Mouse (Mus musculus) cerebellum, adult 18-20 months (tissue): ENCODE results near the gene Klri1.
"Not testable (repeated sequence)": the region's sequence is repeated elsewhere in the genome, so short reads cannot be mapped to it uniquely, and the experiment has no call there.

ENCODE experiments used
- DNase-seq, 2 experiments: peaks; one replicate each; pipeline ENCODE4 v3.0.0; 2021

Gene Klri1

DNA sequence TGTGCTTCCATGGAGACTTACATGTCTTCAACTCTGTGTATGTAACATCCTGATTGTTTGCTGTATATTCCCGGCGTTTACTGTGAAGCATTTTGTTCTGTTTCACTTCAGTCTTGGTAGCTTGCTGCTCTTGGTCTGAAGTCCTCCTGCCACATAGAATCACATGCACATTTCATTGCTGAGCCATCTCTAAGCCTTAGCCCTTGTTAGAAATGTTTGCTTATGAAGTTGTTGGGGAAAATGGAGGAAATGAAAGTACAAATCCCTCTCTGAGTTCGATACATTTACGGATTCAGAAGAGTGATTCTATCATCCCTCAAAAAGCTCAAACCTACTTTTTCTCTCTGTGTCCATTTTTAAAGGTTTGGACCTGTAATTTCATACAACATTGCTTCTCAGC, at the start of gene Klri1:
Gene Klri1, minus strand, starts transcription at position 101 of the 400 bp plus-strand sequence.
- no peak for DNase-seq

DNA sequence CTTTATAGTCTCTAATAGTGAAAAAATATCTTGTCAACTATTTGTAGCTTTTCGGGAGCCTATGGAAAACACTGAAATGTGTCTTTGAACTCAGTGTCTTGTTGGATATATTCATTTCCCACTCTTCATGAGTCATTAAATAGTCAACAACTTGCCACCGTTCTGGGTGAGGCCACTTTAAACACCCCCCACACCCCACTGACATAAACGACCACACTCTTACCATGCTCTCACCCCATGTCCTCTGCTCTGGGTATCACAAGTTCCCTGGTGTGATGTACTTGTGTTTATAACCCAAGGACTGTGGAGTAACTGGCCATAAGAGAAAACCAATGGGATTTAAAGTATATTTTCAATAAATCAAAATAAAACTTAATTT, 30.7 kb upstream of the Klri1 start:
- no peak for DNase-seq

DNA sequence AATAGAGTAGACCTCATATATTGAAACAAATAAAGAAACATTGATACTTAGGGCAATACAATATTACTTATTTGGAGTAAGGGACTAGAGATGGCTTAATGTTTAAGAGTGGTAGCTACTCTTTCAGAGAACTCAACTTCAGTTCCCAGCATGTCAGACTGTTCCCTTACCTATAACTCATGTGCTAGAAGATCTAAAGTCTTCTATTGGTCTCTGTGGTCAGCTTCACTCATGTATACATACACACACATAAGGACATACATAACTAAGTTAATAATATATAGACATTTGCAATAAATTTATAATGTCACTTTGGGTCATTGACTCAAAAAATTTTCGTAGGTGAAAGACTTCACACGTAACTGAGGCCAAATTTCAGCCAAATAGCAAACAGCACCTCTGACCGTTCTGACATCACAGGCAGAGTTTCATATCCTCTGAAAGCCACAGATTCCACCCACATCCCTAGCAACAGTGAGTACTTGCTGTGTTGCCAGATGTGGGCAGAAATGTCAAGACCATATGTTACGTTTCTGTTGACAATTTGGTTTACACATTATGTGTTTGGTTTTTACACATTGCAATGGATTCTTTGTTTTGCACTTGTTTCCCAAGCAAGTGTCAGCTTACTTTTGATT, 30.2 kb upstream of the Klri1 start:
- DNase-seq, result no peak

DNA sequence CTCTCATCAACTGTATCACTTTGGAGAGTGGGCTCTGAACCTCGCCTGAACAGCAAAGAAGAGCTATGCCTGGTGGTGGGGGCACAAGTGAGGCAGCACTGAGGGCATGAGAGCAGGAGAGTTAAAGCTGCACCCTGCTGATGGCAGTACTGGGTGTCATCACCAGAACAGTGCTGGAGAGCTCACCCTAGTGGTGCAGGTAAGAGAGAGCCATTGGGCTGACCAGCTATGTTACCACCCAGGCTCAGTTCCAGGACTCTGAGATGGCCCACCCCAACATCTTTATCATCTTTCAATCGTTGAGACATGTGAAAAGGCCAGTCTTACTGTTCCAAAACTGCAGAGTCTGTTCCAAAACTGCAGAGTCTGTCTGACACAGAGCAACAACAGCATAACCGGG, 29.2 kb upstream of the Klri1 start:
- DNase-seq, result no peak

DNA sequence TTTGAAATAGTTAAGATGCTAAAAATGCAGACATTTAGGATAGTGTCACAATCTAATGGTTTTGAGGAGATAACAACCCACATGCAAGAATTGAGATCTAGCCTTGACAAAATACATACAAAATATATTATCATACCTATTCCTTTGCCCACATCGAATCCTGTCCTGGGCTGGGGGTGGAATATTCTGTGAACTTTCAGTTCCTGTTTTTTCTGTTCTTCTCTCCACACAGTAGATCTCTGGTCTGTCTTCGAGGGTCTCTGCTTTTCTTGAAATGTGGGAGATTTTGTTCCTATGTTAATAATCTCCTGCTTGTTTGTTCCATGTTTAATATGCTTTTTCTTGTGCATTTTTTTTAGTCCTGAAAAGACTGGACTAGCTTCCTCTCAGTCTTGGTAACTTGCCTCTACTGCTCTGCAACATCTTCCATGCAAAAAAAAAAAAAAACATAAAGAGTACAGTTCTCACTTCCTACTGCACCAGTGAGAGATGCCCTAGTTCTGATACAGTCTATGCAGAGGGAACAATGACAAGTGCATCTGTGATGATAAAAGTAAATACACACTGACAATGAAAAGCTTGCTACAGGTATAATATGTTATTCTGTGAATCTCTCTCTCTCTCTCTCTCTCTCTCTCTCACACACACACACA, 23.3 kb upstream of the Klri1 start, which contains the start of gene Klri2:
Gene Klri2, minus strand, starts transcription at position 416 of the 653 bp plus-strand sequence.
- DNase-seq, result no peak

DNA sequence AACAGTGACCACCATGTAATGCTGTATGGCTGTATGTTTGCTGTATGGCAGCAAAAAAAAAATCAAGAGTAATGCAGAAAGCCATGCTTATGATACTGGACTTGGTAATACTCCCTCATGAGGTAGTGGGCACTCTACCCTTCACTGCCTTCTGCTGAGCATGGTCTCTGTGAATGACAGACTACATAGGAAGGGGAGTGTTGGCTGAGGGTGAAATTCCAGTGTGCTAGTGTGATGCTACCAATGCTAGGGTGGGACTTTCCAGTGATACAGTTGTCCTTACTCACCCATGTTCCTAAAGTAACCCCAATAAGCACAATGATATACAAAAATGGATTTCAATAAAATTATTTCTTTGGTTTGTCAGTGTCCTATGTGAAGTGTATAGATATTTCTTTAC, 19.5 kb upstream of the Klri1 start:
- DNase-seq, result no peak

DNA sequence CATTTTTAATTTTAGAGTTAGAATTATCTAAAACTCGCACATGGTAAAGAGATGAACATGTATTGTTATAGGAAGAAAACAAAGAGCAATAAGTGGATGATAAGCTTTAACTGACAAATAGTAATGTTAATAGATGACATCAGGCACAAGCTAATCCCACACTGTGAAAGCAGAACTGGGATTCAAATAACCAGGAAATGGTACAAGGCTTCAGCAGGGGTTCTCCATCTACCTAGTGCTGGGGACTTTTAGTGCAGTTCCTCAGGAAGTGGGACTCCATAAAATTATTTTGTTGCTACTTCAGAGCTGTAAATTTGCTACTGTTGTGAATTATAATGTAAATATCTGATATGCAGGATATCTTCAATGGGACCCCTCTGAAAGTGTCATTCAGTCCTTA, 10.3 kb upstream of the Klri1 start:
- DNase-seq, result no peak

DNA sequence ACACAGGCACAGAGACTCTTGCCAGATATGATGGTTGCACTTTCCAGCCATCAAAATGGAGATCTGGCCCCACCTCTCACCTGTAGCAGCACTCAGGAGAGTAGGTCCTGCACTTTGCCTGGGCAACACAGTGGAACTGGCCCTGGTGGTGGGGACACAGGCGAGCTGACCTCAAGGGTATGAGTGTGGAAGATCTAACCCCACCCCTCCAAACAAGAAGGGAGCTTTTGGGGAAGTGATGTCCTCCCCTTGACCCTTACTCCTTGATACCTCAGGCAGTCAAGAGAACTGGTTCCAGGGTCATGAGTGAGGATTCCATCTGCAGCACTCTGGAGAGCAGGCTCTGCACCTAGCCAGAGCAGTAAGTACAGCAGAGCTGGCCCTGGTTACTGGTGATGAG, 4.5 kb upstream of the Klri1 start:
- no peak for DNase-seq

DNA sequence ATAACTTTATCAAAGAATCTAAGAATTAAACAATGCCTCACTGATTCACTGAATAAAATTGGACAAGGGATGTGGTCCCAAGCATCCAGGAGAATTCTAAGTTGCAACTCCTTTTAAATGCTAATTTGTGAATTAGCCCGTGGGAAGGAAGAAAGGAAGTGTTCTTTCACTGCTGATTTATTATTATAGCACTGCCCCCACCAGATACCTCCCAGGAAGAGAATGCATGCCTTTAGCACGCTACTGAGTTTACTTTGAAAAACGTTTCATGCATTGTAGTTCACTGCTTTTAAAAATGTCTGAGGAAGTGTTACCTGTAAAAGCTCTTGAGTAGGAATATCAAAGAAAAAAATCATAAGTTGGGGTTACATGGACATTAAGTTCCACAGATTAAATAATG, 3.6 kb upstream of the Klri1 start:
- DNase-seq, result no peak

DNA sequence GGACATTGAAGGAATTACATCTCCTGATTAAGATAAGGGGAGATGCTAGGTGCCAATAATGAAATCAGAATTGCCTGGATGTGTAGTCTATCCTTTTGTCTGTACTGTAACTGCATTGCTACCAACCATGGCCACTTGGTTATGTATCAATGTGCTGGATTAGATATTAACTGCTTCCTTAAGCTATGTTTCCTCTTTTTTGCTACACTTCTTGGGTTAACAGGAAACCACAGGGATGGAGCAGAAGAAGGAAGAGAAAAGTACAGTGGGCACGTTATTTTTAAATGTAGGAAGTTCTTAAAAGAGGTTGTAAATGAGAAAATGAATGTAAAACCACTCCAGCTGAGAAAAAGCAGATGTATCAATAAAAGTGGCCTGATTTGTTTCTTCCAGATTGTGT, 3.4 kb downstream of the Klri1 start:
- DNase-seq, result no peak

DNA sequence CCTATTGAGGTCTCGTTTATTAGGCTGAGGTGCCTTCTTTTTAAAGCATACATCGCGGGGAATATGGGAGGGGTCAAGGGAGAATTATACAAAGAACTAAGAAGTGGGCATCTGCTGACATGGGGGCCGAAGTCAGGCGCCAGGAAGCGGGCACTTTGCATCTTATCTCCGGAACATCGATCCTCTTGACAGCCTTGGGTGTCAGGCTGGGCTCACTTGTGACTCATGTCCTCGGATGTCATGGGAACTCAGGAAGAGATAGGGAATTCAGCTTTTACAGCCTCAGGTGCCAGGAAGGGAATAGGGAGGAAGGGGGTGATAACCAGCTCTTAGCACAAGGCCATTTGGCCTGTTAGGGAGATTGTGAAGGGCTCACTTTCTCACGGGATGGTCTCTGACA, 25.5 kb downstream of the Klri1 start:
- not testable (repeated sequence) for DNase-seq

DNA sequence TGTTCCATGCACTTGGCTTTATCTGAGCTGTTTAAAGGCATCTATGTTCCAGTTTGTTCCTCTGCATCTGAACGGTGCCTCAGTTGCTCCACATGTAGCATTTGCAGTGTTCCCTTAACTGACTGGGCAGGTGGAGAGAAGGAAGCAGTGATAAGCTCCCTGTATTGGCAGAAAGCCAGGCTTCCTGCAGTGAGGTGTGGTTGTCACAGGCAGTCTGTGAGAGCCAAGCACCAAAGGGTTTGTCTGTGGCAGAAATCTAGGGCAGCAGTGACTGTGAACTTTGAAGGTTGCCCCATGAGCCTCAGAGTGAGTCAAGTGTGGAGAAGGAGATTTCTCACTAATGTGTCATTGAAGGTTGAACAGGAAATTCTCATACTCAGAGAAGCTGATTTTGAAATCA, 36.6 kb downstream of the Klri1 start:
- no peak for DNase-seq

DNA sequence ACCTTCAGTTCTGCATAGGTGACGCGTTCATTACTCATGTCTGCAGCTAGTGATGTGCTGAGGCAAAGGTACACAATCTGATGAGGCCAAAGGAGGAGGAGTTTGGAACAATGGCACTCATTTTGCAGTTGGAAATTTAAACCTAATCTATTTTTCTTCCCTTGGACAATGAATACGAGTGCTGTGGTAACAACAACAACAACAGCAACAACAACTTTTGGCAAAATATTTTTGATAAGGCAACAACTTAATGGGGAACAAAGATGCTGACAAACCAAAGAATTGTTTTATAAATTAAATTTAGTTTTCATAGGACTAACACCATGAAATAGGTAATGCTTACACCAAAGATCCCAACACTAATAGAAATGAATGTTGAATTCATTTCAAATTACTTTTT, 38.1 kb downstream of the Klri1 start, which contains the start of gene Klrc1:
Gene Klrc1, minus strand, starts transcription at position 101 of the 400 bp plus-strand sequence.
- DNase-seq, result no peak

DNA sequence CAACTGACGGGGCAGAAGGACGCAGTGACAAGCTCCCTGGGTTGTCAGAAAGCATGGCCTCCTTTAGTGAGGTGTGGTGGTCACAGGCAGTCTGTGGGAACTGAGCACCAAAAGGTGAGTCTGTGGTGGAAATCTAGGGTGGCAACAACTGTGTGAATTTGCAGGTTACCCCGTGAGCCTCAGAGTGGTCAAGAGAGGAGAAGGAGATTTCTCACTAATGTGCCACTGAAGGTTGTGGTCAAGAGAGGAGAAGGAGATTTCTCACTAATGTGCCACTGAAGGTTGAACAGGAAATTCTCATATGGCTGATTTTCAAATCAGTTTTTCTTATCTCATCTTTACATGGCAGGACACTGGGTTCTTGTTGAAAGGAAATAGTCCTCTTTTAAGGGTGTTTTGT, 55.6 kb downstream of the Klri1 start:
- not testable (repeated sequence) for DNase-seq

DNA sequence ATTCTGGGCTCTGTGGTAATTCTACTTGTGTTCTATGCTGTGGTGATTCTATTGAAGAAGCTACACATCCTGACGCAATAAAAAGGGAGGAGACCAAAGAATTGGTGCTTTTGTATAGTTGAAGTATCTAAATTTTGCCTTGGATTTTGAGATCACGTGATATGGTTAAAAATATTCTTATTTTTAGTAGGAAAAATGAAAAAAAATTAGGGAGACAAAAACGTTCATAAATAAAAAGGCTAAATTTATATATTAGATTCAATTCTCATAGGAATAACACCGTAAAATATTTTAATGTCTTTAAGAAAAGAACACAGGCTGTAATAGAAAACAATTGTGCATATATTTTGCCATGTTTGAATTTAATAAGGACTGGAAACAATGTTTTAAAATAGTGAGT, 56.3 kb downstream of the Klri1 start, which contains the start of gene Klrc2:
Gene Klrc2, minus strand, starts transcription at position 101 of the 400 bp plus-strand sequence.
- DNase-seq, result not testable (repeated sequence)
